Mouse (Mus musculus): Measurements from ENCODE around the gene Gm7978.
"Not testable (repeated sequence)": the region's sequence is repeated elsewhere in the genome, so short reads cannot be mapped to it uniquely, and the experiment has no call there.

Gm7978 gene

DNA sequence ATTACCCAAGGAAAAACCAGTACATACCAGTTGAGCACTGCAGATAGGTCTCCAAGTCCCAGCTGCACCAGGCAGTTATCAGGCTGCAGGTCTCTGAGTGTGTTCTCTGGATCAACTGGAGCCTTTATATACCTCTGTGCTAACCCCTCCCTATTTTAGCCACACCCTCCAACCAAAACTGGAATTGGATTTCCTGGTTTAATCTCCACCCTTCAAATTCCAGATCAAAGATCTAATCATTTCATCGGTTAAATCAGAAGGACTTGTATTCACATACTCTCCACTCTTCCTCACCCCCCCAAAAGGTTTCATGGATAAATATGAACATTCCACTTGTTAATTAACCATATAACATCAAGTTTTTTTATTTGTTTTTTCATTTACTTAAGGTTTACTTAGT lies at the start of gene Gm7978:
Gene Gm7978 (minus strand): TSS at position 101 of the 400 bp plus-strand sequence.
- not testable (repeated sequence) for DNase-seq (ENCODE audit: low spot score)

DNA sequence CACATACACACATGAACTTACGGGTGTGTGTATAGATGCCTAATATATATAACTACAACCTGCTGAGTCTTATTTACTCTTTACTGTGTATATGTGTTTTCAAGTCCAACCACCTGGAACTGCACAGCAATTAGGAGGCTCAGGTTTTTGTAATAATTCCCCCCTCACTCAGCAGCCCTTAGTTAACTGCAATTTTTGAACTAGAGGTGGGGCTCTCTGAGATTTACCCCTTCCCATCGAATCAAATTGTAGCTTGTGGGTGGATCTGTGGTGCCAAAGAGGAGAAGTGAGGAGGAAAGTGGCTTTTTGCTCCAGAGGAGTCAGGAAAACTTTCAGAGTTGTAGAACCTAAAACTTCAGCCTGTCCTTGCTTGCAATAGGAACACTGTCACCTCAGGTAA lies 39.7 kb upstream of the Gm7978 start, which contains the start of gene E330014E10Rik:
Gene E330014E10Rik (plus strand): TSS at position 301 of the 400 bp plus-strand sequence.
- not testable (repeated sequence) for DNase-seq (ENCODE audit: low spot score)

DNA sequence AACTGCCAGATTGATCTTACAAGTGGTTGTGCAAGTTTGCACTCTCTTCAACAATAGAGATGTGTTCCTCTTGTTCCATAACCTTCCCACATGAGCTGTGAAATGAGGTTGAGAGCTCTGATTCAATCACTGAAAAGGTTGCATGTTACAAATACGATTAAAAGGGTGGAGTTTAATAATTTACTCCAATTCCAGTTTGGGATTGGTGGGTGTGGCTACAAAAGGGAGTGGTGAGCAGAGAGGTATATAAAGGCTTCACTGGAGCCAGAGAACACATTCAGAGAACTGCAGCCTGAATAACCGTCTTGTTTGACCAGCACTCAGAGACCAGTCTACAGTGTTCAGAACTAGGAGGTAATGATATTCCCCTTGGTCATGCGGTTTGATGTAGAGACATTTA lies 5.7 kb upstream of the Gm7978 start, which contains the start of gene Gm7982:
Gene Gm7982 (plus strand): TSS at position 301 of the 400 bp plus-strand sequence.
- DNase-seq (ENCODE audit: low spot score) = not testable (repeated sequence)

Data from layer of hippocampus, adult 11-12 months (tissue).